Mouse (Mus musculus) intestine, embryonic 14.5 days (tissue): ENCODE measurements around the gene Arhgef7. TPM values are rescaled to one million over a fixed set of nuclear protein-coding genes. Genes with fewer than 3 reads are reported as not detected.

Experiments used
- ATAC-seq: fragments of 200-750 bp; cut with Nextera tagmentation; replicated peaks from 2 replicates; pipeline ENCODE4 v1.8.0; 2017; ENCODE audit warnings: low read depth, moderate number of reproducible peaks, moderate TSS enrichment, moderate library complexity; ENCODE audit not compliant: low FRiP score, low TSS enrichment
- DNase-seq: peaks from one replicate; pipeline ENCODE4 v3.0.0-alpha.2; 2018; ENCODE audit warnings: low spot score
- H3K27ac ChIP-seq: fragments of 300-500 bp; sonication (generic); 2 replicates; pipeline ENCODE4 v1.5.1; 2014; ENCODE audit warnings: low read depth, mild to moderate bottlenecking, control low read depth
- H3K27me3 ChIP-seq: fragments of 300-500 bp; sonication (generic); replicated peaks from 2 replicates; pipeline ENCODE4 v1.6.1; 2014; ENCODE audit warnings: low read length, control low read depth; ENCODE audit not compliant: control insufficient read depth, insufficient read depth
- H3K36me3 ChIP-seq: fragments of 300-500 bp; sonication (generic); 2 replicates; pipeline ENCODE4 v1.6.1; 2014; ENCODE audit warnings: low read length, control low read depth; ENCODE audit not compliant: control insufficient read depth, insufficient read depth
- H3K4me1 ChIP-seq: fragments of 300-500 bp; sonication (generic); replicated peaks from 2 replicates; pipeline ENCODE4 v1.6.1; 2014; ENCODE audit warnings: low read length, control low read depth, mixed read lengths; ENCODE audit not compliant: control insufficient read depth, insufficient read depth
- H3K4me2 ChIP-seq: fragments of 300-500 bp; sonication (generic); 2 replicates; pipeline ENCODE4 v1.6.1; 2014; ENCODE audit warnings: low read length
- H3K4me3 ChIP-seq: fragments of 300-500 bp; sonication (generic); 2 replicates; pipeline ENCODE4 v1.5.1; 2014; ENCODE audit warnings: low read depth, low read length, control low read depth, mixed read lengths
- H3K9ac ChIP-seq: fragments of 300-500 bp; sonication (generic); 2 replicates; pipeline ENCODE4 v1.6.1; 2014; ENCODE audit warnings: mild to moderate bottlenecking, low read length
- H3K9me3 ChIP-seq: fragments of 300-500 bp; sonication (generic); 2 replicates; pipeline ENCODE4 v1.6.1; 2016; ENCODE audit warnings: low read length, control low read depth; ENCODE audit not compliant: control insufficient read depth
- WGBS: fragments of 180-500 bp; shearing (Covaris S2); extraction: QIAGEN DNeasy Blood & Tissue Kit; methylation state at CpG from one replicate; pipeline ENCODE4 v1.1.7; 2014; 5-methylcytosine and 5-hydroxymethylcytosine counted together
- polyA plus RNA-seq: library from polyadenylated mRNA; unstranded; fragments of >200 nt; fragmentation: Nextera tagmentation; extraction: Ambion mirVana; gene quantifications from 2 replicates; pipeline ENCODE4 v1.2.1, GENCODE M21; 2014

The Arhgef7 gene
- polyA plus RNA-seq, 1 experiment from 2014 or later = 33.9 TPM

DNA sequence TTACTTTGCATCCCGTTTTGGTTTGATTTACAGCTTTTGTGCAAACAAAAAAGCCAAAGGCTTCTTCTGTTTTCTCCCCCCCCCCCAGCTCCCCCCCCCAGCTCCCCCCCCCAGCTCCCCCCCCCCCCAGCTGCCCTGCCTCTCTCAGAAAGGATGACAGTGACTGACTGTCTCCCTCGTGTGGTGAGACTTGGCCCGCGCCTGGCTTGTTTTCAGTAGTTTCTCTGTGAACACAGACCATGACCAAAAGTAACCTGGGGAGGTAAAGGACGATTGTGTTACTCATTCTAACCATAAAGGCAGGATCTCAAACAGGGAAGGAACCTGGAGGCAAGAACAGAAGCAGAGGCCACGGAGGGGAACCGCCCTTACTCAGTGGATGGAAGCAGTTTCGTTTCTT is 60.7 kb downstream of the Arhgef7 start:
- H3K4me2 ChIP-seq = no peak overlapping the region
- no peak overlapping the region for H3K4me3 ChIP-seq
- no peak overlapping the region for H3K27ac ChIP-seq
- H3K9ac ChIP-seq = no peak overlapping the region
- no peaks in the 10 kb centered on the region for H3K27me3 ChIP-seq
- WGBS = 45% methylated on average over 8 of the region's 8 CpGs
- ATAC-seq = no peak
- DNase-seq = no peak
- H3K9me3 ChIP-seq = no peaks in the 10 kb centered on the region
- H3K4me1 ChIP-seq = no peaks in the 10 kb centered on the region
- peaks cover 45% of the 10 kb centered on the region for H3K36me3 ChIP-seq

DNA sequence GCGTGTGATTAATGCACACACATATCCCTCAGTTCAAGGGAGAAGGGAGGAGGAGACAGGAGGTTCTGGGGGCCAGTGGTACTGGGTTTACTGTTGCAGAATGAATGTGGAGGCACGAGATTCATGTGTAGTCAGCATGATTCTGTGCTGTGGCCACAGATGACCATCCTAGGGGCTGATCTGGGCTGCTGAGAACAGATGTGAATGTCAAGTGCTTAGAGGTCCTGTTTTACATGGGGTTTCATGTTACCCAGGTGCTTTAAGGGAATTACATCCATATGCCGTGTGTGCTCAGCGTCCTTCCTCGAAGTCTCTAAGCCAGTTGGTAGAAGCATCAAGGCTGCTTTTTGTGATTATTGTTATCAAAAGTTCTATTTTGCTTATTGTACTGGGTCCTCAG is 61.6 kb downstream of the Arhgef7 start:
- peaks cover 38% of the 10 kb centered on the region for H3K36me3 ChIP-seq
- no peaks in the 10 kb centered on the region for H3K4me1 ChIP-seq
- no peak for DNase-seq
- H3K4me3 ChIP-seq = no peak overlapping the region
- H3K27ac ChIP-seq = no peak overlapping the region
- no peak overlapping the region for H3K4me2 ChIP-seq
- WGBS = 82% methylated on average over 5 of the region's 5 CpGs
- H3K9ac ChIP-seq = no peak overlapping the region
- H3K27me3 ChIP-seq = no peaks in the 10 kb centered on the region
- no peak for ATAC-seq
- H3K9me3 ChIP-seq = no peaks in the 10 kb centered on the region

DNA sequence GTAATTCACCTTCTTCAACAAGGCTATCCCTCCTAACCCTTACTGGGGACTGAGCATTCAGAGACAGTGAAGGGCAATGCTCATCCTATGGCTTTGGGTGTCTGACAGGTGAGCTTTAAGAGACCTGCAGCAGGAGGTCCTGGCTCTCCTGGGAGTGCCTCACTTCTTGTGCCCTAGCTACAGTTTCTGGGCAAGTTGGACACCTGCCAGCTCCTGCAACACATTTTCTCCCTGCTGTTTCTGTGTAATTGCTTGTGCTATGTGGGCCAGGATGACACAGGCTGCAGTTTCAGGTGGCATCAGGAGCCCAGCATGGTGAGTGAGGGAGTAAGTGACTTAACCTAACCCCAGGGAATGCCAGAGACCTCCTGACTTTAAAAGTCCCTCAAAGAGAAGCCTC is 67.4 kb downstream of the Arhgef7 start:
- ATAC-seq = no peak
- H3K27me3 ChIP-seq = no peaks in the 10 kb centered on the region
- H3K4me2 ChIP-seq = no peak overlapping the region
- H3K27ac ChIP-seq = no peak overlapping the region
- H3K4me3 ChIP-seq = no peak overlapping the region
- no peak for DNase-seq
- H3K4me1 ChIP-seq = no peaks in the 10 kb centered on the region
- no peaks in the 10 kb centered on the region for H3K9me3 ChIP-seq
- no peak overlapping the region for H3K9ac ChIP-seq
- H3K36me3 ChIP-seq = peaks cover 35% of the 10 kb centered on the region

DNA sequence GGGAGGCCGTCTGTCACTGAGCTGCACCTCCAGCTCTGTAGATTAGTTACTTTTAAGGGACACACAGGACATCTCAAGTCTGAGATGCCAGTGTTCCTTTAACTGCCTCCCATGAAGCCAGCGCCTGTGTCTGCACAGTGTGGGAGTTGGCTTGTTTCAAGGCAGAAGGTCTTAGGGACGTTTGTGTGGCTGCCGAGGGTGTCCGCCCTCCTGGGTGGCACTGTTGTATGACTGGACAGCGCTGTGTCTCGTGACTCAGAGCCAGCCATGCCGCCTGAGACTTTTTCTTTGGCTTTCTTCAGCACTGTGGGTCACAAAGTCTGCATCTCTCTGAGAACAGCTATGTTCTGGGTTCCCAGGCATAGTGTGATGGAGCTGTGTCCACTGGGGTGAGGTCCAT is 69.6 kb downstream of the Arhgef7 start:
- ATAC-seq (no peak), DNase-seq (no peak)
- Histone ChIP-seq H3K36me3 (peaks cover 38% of the 10 kb centered on the region; the same call in 1 of the 2 replicates), H3K4me3 (no peak overlapping the region), H3K4me2 (no peak overlapping the region), H3K4me1 (no peaks in the 10 kb centered on the region), H3K9ac (no peak overlapping the region), H3K27me3 (no peaks in the 10 kb centered on the region), H3K27ac (no peak overlapping the region), H3K9me3 (no peaks in the 10 kb centered on the region)
- 88% methylated on average over 8 of the region's 8 CpGs for WGBS

DNA sequence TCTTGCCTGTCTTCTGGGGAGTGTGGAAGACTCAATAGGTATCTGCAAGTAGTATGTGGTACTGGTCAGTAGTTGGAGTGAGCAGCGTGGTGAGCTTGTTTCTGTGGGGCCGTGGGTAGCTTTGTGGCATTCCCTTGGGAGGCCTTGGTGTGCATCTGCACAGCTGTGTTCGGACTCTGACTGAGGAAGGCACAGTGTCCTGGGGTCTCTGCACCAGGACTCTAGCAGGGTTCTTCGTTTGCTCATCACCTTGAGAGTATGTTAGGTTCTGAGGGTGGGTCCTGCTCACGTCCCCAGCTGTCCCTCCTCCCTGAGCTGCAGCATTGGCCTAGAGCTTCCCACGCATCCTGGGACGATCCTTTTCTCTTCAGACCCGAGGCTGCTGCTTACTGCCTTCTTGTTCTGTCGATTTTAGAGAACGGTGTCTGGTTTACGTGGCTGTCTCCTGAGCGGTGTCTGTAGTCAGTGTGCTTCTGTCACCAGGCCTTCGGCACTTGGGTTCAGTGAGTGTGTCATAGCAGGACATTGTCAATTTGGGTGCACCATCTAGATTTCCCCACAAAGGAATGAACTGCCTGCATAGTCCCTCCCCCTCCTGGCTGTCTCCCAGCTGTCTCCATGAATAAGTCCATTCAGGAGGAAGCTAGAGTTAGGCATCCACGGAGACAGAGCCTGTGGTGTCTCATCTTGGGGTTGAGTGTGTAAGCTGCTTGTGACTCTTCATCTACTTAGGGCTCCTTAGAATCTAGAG is 70.4 kb downstream of the Arhgef7 start:
- 81% methylated on average over 14 of the region's 14 CpGs for WGBS
- no peaks in the 10 kb centered on the region for H3K9me3 ChIP-seq
- ATAC-seq (no peak), DNase-seq (no peak)
- no peaks in the 10 kb centered on the region for H3K27me3 ChIP-seq
- peak overlapping the region; percentile 47; the same call in 1 of the 2 replicates for H3K27ac ChIP-seq
- H3K9ac ChIP-seq = no peak overlapping the region
- H3K4me1 ChIP-seq = no peaks in the 10 kb centered on the region
- H3K4me2 ChIP-seq = no peak overlapping the region
- peaks cover 33% of the 10 kb centered on the region; the same call in 1 of the 2 replicates for H3K36me3 ChIP-seq
- no peak overlapping the region for H3K4me3 ChIP-seq

DNA sequence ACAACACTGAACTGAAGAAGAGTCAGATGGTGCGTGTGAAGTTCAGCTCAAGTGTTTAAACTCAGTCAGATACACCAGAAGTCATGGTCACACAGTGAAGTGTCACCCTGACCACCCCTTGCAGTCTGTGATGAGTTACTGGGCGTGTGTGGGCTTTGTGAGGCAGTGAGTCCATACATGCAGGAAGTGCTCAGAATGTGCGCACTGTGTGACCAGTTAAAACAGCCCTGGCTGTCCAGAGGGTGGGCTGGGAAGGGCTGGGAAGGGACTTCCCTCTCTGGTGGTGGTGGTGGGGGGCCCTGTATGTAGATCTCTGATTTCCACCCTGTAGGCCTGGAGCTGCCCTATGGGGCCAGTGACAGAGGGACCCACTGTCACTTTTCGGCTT is 71.0 kb downstream of the Arhgef7 start:
- H3K27me3 ChIP-seq = no peaks in the 10 kb centered on the region
- no peak overlapping the region for H3K4me2 ChIP-seq
- no peak overlapping the region for H3K4me3 ChIP-seq
- H3K27ac ChIP-seq = peak overlapping the region; percentile 47; the same call in 1 of the 2 replicates
- 81% methylated on average over 4 of the region's 4 CpGs for WGBS
- H3K9me3 ChIP-seq = no peaks in the 10 kb centered on the region
- H3K36me3 ChIP-seq = 0 out of 2 replicates have a peak, but pooled peaks cover 34% of the 10 kb centered on the region
- no peak overlapping the region for H3K9ac ChIP-seq
- no peak for ATAC-seq
- no peaks in the 10 kb centered on the region for H3K4me1 ChIP-seq
- no peak for DNase-seq

DNA sequence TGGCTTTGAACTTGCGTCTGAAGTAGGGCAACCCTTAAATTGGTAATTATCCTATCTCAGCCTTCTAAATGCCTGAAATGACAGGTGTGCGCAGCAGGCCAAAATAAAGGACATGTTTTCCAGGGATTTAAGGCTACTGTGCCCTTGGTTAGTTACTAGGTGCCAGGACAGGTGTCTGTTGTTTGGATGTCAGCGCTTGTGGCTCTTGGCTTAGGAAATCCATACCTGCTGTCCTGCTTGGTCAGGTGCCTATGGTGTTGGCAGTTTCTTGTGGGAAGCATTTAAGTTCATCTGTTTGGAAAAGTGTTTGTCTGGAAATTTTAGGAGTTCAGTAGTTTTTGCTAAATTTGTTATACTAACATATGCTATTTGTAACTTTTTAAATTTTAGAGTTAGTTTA is 71.6 kb downstream of the Arhgef7 start:
- H3K27ac ChIP-seq = no peak overlapping the region
- 0 out of 2 replicates have a peak, but pooled peaks cover 35% of the 10 kb centered on the region for H3K36me3 ChIP-seq
- ATAC-seq (no peak), DNase-seq (no peak)
- H3K4me2 ChIP-seq = no peak overlapping the region
- WGBS = 84% methylated on average over 3 of the region's 3 CpGs
- H3K4me3 ChIP-seq = no peak overlapping the region
- H3K27me3 ChIP-seq = no peaks in the 10 kb centered on the region
- H3K4me1 ChIP-seq = no peaks in the 10 kb centered on the region
- no peaks in the 10 kb centered on the region for H3K9me3 ChIP-seq
- H3K9ac ChIP-seq = no peak overlapping the region

DNA sequence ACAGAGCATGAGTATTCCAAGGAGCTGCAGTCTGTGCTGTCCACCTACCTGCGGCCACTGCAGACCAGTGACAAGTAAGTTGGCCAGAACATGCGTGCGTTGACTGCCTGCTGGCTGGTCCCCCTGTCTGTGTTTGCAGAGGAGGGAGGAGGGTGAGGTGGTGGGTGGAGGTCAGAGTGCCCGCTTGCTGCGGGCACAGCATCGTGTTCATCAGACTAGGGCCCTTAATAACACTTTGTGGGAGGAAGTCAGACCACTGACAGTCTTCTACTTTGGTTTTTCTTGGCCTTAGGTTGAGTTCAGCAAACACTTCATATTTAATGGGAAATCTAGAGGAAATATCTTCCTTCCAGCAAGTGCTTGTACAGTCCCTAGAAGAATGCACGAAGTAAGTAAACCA is 73.0 kb downstream of the Arhgef7 start:
- ATAC-seq (no peak), DNase-seq (no peak)
- Histone ChIP-seq H3K27me3 (no peaks in the 10 kb centered on the region), H3K4me1 (no peaks in the 10 kb centered on the region; the same call in 1 of the 2 replicates), H3K9ac (no peak overlapping the region), H3K9me3 (no peaks in the 10 kb centered on the region), H3K4me3 (no peak overlapping the region), H3K27ac (no peak overlapping the region), H3K4me2 (no peak overlapping the region), H3K36me3 (peaks cover 44% of the 10 kb centered on the region)
- 78% methylated on average over 7 of the region's 7 CpGs for WGBS

DNA sequence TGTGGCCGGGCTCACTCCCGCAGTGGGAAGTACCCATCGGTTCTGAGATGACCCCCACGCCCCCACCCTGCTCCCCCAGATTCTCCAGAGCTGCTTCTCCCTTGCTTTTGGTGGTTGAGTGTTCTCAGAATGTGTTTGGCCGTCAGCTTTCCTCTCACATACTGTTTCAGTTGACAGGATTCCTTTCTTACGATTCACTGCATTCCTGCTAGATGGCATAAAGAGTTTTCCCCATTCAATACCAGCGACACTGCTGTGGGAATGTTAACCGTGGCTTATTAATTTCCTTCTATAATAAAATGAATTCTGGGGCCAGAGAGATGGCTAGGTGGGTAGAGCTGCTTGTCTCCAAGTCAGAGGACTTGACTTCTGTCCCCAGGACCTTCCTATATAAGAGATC is 74.0 kb downstream of the Arhgef7 start:
- Histone ChIP-seq H3K4me1 (peaks cover 4% of the 10 kb centered on the region; the same call in 1 of the 2 replicates), H3K4me3 (no peak overlapping the region), H3K27me3 (no peaks in the 10 kb centered on the region), H3K4me2 (no peak overlapping the region), H3K36me3 (peaks cover 48% of the 10 kb centered on the region), H3K9me3 (no peaks in the 10 kb centered on the region), H3K9ac (no peak overlapping the region), H3K27ac (no peak overlapping the region)
- 40% methylated on average over 8 of the region's 8 CpGs for WGBS
- DNase-seq = no peak
- no peak for ATAC-seq
